9 mouse cellular contexts compared by ENCODE assay signal in the genomic region with DNA sequence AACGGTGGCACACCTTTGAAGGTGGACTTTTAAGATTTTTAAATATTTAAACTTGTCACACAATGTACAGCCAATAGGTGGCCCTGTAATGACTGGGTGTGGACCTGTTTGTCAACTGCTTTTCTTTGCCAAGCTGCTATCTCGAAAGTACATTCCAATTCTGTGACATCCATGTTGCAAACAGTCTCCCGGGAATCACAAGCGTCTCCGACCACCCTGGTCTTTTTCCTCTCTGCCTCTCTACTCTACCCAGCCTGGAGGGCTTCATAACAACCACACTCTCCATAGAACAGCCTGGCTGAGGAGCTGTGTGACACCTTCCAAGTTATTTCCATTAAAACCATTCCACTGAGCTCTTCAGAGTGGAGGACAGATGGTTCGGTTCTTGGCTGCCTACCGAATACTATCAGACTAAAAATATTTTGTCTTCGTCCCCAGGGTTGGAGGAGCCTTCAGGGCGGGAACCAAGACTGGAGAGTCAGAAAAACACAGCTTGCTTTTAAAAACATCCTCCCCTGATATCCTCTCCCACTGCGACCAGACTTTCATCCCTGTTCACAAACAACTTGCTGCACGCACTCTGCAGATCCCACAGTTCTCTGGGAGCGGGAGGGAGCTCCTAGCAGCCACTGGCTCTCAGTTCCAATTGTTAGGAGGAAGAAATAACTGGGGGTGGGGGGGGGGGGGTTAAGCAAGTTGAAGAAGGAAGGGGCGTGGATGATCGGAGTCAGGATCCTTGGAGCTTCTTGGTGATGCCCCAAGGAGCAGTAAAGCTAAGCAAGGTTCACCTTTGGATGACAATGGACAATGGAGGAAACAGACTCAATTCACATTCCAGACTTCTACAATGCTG.
A peak's percentile ranks its signal among the peaks of the same experiment; 100 is the strongest.
DNase-seq lines count a peak whose midpoint lies in the region; ATAC-seq lines count a peak whose summit lies in the region.
"Had no signal": no experiment of that assay in that cellular context is flagged by ENCODE, and none has a peak within 500 bp of the region (broad histone marks: within the 10 kb centered on the region; RNA-seq: fewer than 3 reads in every experiment).

No protein-coding gene starts in this region.

- no peaks in the 10 kb centered on the region for H3K9me3 ChIP-seq in forebrain, embryonic 14.5 days (replicated peaks; ENCODE audit: control insufficient read depth, low read length)
- H3K9me3 ChIP-seq: neural tube, embryonic 12.5 days had no signal

- peak; percentile 69 for DNase-seq in gastrocnemius, adult 18-20 months (ENCODE audit: low spot score)
- DNase-seq in gastrocnemius, postnatal 10 days, result no peak
- peak; percentile 19 for DNase-seq in NIH3T3 (ENCODE audit: low read depth)
- peak; percentile 33 for DNase-seq in forebrain, embryonic 14.5 days (ENCODE audit: low spot score)
- peak; percentile 81 to 86 for DNase-seq in heart, postnatal 10 days
- DNase-seq in left cerebral cortex, postnatal 10 days (ENCODE audit: extremely low spot score in 1 of 2, low spot score in 2 of 2), result peak; percentile 67 to 79
- DNase-seq in skeletal muscle tissue, adult 2 months (ENCODE audit: low read depth, low spot score), result peak; percentile 71
- DNase-seq in urinary bladder, postnatal 10 days (ENCODE audit: low spot score), result no peak

- H3K27ac ChIP-seq in forebrain, embryonic 14.5 days (ENCODE audit: low read depth, low read length), result peak overlapping the region; percentile 14; the same call in 1 of the 2 replicates
- H3K27ac ChIP-seq: neural tube, embryonic 12.5 days had no signal

- H3K4me3 ChIP-seq in forebrain, embryonic 14.5 days (ENCODE audit: low read depth, low read length), result no peak overlapping the region
- H3K4me3 ChIP-seq: neural tube, embryonic 12.5 days had no signal

- intact Hi-C loops in heart, postnatal 10 days (cut with DNase I), result loop anchor here (5.0 kb wide), 1 partner anchor 34 kb away; no protein-coding TSS in a partner anchor
- intact Hi-C loops in left cerebral cortex, postnatal 10 days (cut with DNase I), result no loop called here

- no peaks in the 10 kb centered on the region for H3K36me3 ChIP-seq in forebrain, embryonic 14.5 days (ENCODE audit: control insufficient read depth, insufficient read depth, low read length)
- H3K36me3 ChIP-seq: neural tube, embryonic 12.5 days had no signal

- H3K9ac ChIP-seq in forebrain, embryonic 14.5 days (ENCODE audit: low read length), result no peak overlapping the region
- H3K9ac ChIP-seq: neural tube, embryonic 12.5 days had no signal

- H3K4me1 ChIP-seq in forebrain, embryonic 14.5 days (ENCODE audit: control insufficient read depth, insufficient read depth, low read length), result no peaks in the 10 kb centered on the region
- H3K4me1 ChIP-seq: neural tube, embryonic 12.5 days had no signal

- no peak for ATAC-seq in forebrain, embryonic 14.5 days

- 86% methylated on average over 14 of the region's 14 CpGs for WGBS in forebrain, embryonic 14.5 days

- no peaks in the 10 kb centered on the region for H3K27me3 ChIP-seq in forebrain, embryonic 14.5 days (replicated peaks; ENCODE audit: control insufficient read depth, insufficient read depth, low read length)
- H3K27me3 ChIP-seq: neural tube, embryonic 12.5 days had no signal

- no peak overlapping the region for H3K4me2 ChIP-seq in forebrain, embryonic 14.5 days (ENCODE audit: low read length)
- H3K4me2 ChIP-seq: neural tube, embryonic 12.5 days had no signal

Comparison
In these comparisons a context has a peak if more than half of its experiments do, and no peak if none do; other contexts are left out.
1. DNase-seq: peak in gastrocnemius, adult 18-20 months (single experiment), NIH3T3 (single experiment), forebrain, embryonic 14.5 days (single experiment), heart, postnatal 10 days (2 of 2), left cerebral cortex, postnatal 10 days (2 of 2) and skeletal muscle tissue, adult 2 months (single experiment); none in gastrocnemius, postnatal 10 days (single experiment) and urinary bladder, postnatal 10 days (single experiment).